Mouse (Mus musculus) c-Kit-positive CD71-positive TER-119-positive erythroid progenitor cells, embryonic 14.5 days (primary cell): ENCODE results near the gene Bmp2k.

Experiments used
- DNase-seq: peaks from one replicate; pipeline ENCODE4 v3.0.0-alpha.2; 2013; ENCODE audit warnings: low spot score

Bmp2k gene

GRCm38 (mm10) chr5:97055511-97056068, 58.1 kb downstream of the Bmp2k start:
- DNase-seq = peak; percentile 69

DNA sequence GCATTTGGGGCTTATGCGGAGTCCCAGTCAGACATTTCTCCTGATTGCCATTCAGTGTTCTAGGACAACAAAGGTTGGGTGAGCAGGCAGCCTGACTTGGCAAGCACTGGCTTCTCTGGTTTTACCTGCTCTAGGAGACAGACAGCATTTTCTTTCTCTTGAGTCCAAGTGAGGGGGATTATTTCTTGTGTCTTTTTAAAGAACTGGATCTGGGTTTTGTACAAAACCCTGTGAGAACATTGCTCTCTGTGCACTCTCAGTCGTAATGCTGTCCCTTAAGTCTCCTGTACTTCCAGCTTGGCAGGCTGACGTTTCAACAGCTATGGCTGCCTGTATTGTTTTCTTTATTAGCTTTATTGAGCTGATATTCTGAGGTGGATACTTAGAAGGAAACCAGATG, 58.9 kb downstream of the Bmp2k start:
- no peak for DNase-seq

- DNase-seq = no peak
Measured at GRCm38 (mm10) chr5:97056791-97057450, 59.4 kb downstream of the Bmp2k start.

DNA sequence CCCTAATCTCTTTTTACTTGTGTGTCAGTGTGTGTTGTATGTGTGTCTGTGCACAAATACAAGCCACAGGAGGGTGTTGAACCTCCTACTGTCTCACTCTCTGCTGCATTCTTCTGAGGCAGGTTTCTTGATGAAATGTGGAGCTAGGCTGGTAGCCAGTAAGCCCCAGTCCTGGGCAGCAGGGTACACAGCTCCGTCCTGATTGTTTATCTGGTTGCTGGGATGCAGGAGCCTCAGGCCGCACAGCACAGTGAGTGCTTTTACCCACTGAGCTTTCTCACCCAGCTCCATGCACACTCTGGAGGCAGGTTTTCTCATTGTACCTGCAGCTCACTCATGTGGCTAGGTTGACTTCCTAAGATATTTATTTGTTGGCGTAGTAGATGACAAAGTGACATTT, 63.4 kb downstream of the Bmp2k start:
- DNase-seq = no peak

- DNase-seq = no peak
Measured at GRCm38 (mm10) chr5:97062041-97062440, 64.6 kb downstream of the Bmp2k start.

GRCm38 (mm10) chr5:97065746-97066145, 68.3 kb downstream of the Bmp2k start:
- no peak for DNase-seq

DNA sequence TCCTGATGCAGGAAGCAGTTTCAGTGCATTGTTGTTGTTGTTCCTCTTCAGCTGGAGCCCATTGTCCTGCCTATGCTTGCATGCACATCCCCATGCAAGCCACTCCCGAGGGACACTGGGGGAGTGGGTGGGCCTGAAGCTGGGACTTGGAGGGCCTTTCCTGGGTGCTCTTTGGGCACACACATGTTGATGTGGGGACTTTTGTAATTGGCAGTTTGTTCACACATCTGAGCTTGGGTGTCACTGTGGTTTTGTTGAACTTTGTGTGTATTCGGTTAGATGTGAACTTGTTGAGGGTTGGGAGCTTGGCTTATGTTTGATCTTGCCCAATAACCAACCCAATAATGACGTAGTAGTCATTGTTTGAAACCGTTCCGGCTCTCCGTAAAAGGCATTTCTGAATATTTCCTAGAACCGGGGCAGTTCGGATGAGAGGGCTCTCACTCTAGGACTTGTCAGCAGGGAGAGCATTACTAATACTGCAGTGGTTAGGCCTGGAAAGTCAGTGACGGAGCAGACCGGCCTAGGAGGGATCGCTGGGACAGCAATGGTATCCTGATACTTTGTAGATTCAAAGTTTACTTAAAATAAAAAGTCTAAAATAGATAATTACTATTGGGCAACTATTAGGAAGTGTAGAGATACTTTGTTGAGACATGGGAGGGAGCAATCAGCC, 78.1 kb downstream of the Bmp2k start:
- DNase-seq = no peak

- no peak for DNase-seq
Measured at GRCm38 (mm10) chr5:97076167-97076566, 78.7 kb downstream of the Bmp2k start.

DNA sequence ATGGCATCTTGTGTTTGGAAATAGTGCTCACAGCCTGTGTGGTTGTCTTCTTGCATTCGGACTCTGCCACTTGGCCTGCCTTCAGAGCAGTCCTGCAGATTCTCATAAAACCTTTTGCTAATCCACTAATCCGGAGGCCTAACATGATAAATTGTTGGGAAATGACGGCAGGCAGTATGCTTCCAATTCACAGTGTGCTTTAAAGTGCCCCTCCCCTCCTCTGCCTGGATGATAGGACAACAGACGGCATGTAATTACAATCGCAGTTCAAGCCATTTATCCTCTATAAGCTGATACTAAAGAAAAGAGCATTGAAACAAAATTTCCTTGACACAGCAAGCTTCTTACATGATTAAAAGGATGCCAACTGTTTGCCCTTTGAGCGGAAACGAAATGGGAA, 80.2 kb downstream of the Bmp2k start:
- no peak for DNase-seq

DNA sequence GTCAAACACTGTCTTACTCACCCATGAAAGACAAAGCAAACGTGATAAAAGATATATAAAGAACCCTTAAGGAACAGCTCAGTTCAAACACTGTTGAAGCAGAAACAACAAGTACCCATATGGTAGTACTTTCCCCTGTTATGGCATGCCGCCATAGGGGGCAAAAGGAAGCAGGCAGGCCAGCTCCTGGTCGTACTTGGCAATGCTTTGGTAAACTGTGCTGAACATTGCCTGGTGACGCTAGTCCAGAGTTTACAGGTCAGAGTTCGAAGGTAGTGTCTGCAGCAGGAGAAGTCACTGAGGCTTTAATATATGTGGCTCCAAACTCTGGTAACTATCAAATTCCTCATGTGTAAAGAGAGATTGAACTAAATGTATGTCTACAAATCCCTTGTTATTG, 81.2 kb downstream of the Bmp2k start:
- no peak for DNase-seq

- no peak for DNase-seq
Measured at GRCm38 (mm10) chr5:97081481-97081880, 84.0 kb downstream of the Bmp2k start.

- DNase-seq = no peak
Measured at GRCm38 (mm10) chr5:97083701-97084100, 86.2 kb downstream of the Bmp2k start.

GRCm38 (mm10) chr5:97084541-97084940, 87.1 kb downstream of the Bmp2k start:
- no peak for DNase-seq

GRCm38 (mm10) chr5:97085071-97085470, 87.6 kb downstream of the Bmp2k start:
- DNase-seq = no peak

- no peak for DNase-seq
Measured at GRCm38 (mm10) chr5:97087030-97087630, 89.6 kb downstream of the Bmp2k start.

- no peak for DNase-seq
Measured at GRCm38 (mm10) chr5:97087746-97088145, 90.3 kb downstream of the Bmp2k start.

- no peak for DNase-seq
Measured at GRCm38 (mm10) chr5:97088231-97088630, 90.7 kb downstream of the Bmp2k start.

DNA sequence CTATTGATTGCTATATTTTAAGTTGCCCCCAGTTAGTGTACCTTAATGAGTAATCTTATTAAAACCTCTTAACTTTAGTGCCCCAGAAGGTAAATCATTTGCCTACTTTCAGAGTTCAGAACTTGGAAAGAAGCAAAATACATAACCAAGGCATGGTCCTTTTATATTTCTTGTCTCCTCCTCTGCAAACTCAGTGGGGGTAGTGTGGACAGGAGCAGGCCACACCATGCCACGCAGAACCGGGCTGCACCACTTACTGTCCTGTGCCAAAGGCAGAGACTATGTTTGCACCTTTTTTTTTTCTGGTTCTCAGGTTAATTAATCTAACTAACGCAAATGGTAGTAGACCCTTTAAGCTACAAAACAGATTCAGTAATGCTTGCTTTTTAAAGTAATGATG, 91.9 kb downstream of the Bmp2k start:
- no peak for DNase-seq

- DNase-seq = no peak
Measured at GRCm38 (mm10) chr5:97090034-97090784, 92.7 kb downstream of the Bmp2k start.

GRCm38 (mm10) chr5:97092970-97093369, 95.5 kb downstream of the Bmp2k start:
- no peak for DNase-seq

DNA sequence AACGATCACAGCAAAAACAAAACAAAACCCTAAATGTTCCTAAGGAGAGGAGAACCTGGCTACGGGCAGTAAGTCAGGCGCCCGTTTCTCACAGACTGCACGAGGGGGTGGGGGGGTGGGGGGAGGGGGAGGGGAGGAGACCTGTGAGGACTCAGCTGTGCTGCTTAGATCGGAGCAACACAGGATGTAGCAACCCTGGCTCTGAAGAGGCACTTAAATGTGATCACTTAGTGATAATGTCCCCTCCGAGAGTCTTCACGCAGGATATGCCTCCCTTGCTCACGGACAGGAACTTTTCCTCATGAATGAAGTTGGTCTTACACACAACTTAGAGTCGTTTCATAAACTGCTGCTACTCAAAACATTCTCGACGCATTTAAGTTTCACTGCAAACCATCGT, 97.8 kb downstream of the Bmp2k start:
- DNase-seq = no peak

DNA sequence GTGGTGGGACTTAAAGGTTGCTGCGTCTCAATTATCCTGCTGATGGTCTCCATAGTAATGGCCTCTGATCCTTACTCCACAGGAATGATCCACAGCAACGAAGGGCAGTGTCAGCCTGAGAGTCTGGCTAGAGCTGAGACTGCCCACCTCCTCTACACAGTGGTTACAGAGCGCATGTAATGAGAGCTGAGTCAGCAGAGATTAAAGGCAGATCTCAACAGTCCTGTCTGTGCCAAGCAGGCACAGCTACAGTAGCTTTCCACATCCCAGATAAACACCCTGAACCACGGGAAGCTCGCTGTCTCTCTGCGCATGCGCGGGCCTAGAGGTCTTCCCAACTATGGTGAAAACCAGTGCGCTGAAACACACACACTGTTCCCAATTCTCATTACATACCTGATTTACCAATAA, 100.1 kb downstream of the Bmp2k start:
- no peak for DNase-seq
